Mouse (Mus musculus) ES-Bruce4 (cell line): ENCODE results near the gene Tgfb2. TPM values are rescaled to one million over a fixed set of nuclear protein-coding genes. Genes with fewer than 3 reads are reported as not detected.

Experiments
- H3K27ac ChIP-seq: 2 replicates; pipeline ENCODE4 v1.5.1; 2012; ENCODE audit warnings: low read length, inconsistent platforms; ENCODE audit not compliant: insufficient read depth
- H3K27me3 ChIP-seq: 2 replicates; pipeline ENCODE4 v1.6.1; 2012; ENCODE audit warnings: mild to moderate bottlenecking, low read length, inconsistent platforms; ENCODE audit not compliant: control insufficient read depth, poor library complexity, insufficient read depth, severe bottlenecking
- H3K36me3 ChIP-seq: 2 replicates; pipeline ENCODE4 v1.6.1; 2012; ENCODE audit warnings: inconsistent platforms, mild to moderate bottlenecking, low read length, moderate library complexity; ENCODE audit not compliant: control insufficient read depth, poor library complexity, insufficient read depth, severe bottlenecking
- H3K4me1 ChIP-seq: one replicate; pipeline ENCODE4 v1.8.1; 2011; ENCODE audit warnings: low read length; ENCODE audit not compliant: control insufficient read depth, insufficient read depth
- H3K4me3 ChIP-seq: 2 replicates; pipeline ENCODE4 v1.5.1; 2011; ENCODE audit warnings: low read depth, mild to moderate bottlenecking, low read length
- H3K9ac ChIP-seq: 2 replicates; pipeline ENCODE4 v1.6.1; 2012; ENCODE audit warnings: low read depth, mild to moderate bottlenecking, inconsistent platforms; ENCODE audit not compliant: poor library complexity, severe bottlenecking
- H3K9me3 ChIP-seq: replicated peaks from 2 replicates; pipeline ENCODE4 v1.6.1; 2012; ENCODE audit warnings: mild to moderate bottlenecking, low read length, inconsistent platforms; ENCODE audit not compliant: control insufficient read depth, poor library complexity, insufficient read depth, severe bottlenecking
- CTCF ChIP-seq: IDR thresholded peaks from one replicate; pipeline ENCODE4 v1.8.1; 2011; ENCODE audit warnings: low read depth, low read length
- EP300 ChIP-seq: IDR thresholded peaks from 2 replicates; pipeline ENCODE4 v1.6.1; 2011; ENCODE audit warnings: low read depth, low read length; ENCODE audit not compliant: insufficient read depth
- POLR2A ChIP-seq: IDR thresholded peaks from one replicate; pipeline ENCODE4 v1.8.1; 2011; ENCODE audit warnings: low read length; ENCODE audit not compliant: insufficient read depth
- polyA plus RNA-seq: library from polyadenylated mRNA; stranded (reverse); fragments of >200 nt; gene quantifications from 2 replicates; pipeline ENCODE4 v1.2.4, GENCODE M21; 2011; ENCODE audit warnings: low read depth; ENCODE audit not compliant: missing spikeins, insufficient read depth, insufficient read length

Tgfb2 gene
- polyA plus RNA-seq, 1 experiment: 11.9 TPM

DNA sequence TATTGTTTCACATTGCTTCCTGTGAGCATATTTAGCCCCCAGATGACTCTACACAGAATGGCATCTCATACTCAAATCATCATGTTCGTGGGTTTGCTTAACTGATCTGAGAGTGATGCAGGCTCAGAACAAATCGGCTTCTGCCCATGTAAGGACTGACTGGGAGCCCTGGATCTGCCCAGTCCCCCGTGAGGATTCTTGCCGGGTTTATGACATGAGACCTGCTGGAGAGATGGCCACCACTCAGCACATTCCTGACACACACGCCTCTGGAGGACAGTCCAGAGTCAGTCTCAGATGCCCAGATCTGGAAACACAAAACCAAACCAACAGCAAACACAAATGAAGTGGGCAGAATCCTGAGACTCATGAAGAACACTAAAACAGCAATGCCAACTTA lies 128.5 kb downstream of the Tgfb2 start:
- TF ChIP-seq EP300 (no peak), CTCF (no peak), POLR2A (no peak)
- H3K4me1 ChIP-seq: no peaks in the 10 kb centered on the region
- no peak overlapping the region for H3K4me3 ChIP-seq
- no peak overlapping the region for H3K9ac ChIP-seq
- no peak overlapping the region for H3K27ac ChIP-seq
- H3K9me3 ChIP-seq: no peaks in the 10 kb centered on the region; the same call in 1 of the 2 replicates
- no peaks in the 10 kb centered on the region for H3K36me3 ChIP-seq
- no peaks in the 10 kb centered on the region for H3K27me3 ChIP-seq

DNA sequence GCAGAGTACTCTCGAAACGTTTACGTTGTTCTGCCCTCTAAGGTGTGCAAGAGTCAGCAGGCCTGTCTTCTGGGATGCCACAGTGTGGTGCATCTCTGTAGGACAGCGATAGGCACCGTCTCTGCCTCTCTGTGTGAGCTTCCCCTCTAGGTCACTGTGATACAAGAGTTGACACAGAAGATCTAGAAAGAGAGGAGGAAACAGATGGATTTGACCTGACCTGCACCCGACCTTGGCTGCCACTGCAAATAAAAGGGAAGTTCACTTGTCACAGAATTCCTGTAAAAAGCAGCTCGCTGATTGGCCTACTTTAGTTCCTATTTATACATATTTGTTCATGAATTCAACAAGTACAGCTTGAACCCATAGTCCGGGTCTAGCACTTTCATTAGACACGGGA lies 130.2 kb downstream of the Tgfb2 start:
- no peaks in the 10 kb centered on the region; the same call in 1 of the 2 replicates for H3K9me3 ChIP-seq
- H3K27me3 ChIP-seq: no peaks in the 10 kb centered on the region
- no peak overlapping the region for H3K27ac ChIP-seq
- no peak for TF ChIP-seq EP300
- no peak for TF ChIP-seq CTCF
- no peak for TF ChIP-seq POLR2A
- H3K36me3 ChIP-seq: no peaks in the 10 kb centered on the region
- no peak overlapping the region for H3K4me3 ChIP-seq
- H3K9ac ChIP-seq: no peak overlapping the region
- H3K4me1 ChIP-seq: no peaks in the 10 kb centered on the region

DNA sequence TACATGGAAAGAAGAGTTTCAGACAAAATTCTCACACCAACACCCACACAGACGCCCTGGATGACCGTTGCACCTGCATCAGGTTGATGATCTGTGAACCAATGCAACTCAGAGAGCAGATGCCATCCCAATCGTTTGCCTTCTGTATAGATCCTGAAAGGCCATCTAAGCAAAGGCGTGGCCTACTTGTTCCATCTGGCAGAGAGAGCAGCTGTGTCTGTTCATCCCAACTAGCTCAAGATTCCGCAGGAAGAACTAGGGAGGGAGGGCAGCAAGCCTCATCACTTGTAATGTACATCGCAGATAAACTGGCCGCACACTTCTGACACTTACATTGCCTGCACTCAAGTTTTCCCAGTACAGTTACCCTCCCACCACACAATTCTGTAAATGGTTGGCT lies 130.7 kb downstream of the Tgfb2 start:
- TF ChIP-seq CTCF: no peak
- TF ChIP-seq EP300: no peak
- no peak for TF ChIP-seq POLR2A
- Histone ChIP-seq H3K36me3 (no peaks in the 10 kb centered on the region), H3K4me1 (no peaks in the 10 kb centered on the region), H3K9me3 (no peaks in the 10 kb centered on the region; the same call in 1 of the 2 replicates), H3K9ac (no peak overlapping the region), H3K27ac (no peak overlapping the region), H3K27me3 (no peaks in the 10 kb centered on the region), H3K4me3 (no peak overlapping the region)

Other genes with a start within 250 kb of the Tgfb2 start
- 76.8 and 81.3 TPM in 2 replicates for gene Rrp15, start 43.4 kb upstream of the Tgfb2 start, polyA plus RNA-seq